Mouse (Mus musculus) neural tube, embryonic 12.5 days (tissue): ENCODE measurements around the gene Pcsk6. TPM values are rescaled to one million over a fixed set of nuclear protein-coding genes. Genes with fewer than 3 reads are reported as not detected.

Experiments
- ATAC-seq: fragments of 200-750 bp; cut with Nextera tagmentation; 2 replicates; pipeline ENCODE4 v1.8.0; 2017; ENCODE audit warnings: low read depth, mild to moderate bottlenecking, moderate TSS enrichment, moderate library complexity; ENCODE audit not compliant: low FRiP score
- H3K27ac ChIP-seq: fragments of 300-500 bp; sonication (generic); 2 replicates; pipeline ENCODE4 v1.5.1; 2016
- H3K27me3 ChIP-seq: fragments of 300-500 bp; sonication (generic); replicated peaks from 2 replicates; pipeline ENCODE4 v1.6.1; 2016; ENCODE audit warnings: mild to moderate bottlenecking
- H3K36me3 ChIP-seq: fragments of 300-500 bp; sonication (generic); 2 replicates; pipeline ENCODE4 v1.6.1; 2016; ENCODE audit warnings: mild to moderate bottlenecking
- H3K4me1 ChIP-seq: fragments of 300-500 bp; sonication (generic); 2 replicates; pipeline ENCODE4 v1.6.1; 2016
- H3K4me2 ChIP-seq: fragments of 300-500 bp; sonication (generic); replicated peaks from 2 replicates; pipeline ENCODE4 v1.6.1; 2016; ENCODE audit warnings: mild to moderate bottlenecking
- H3K4me3 ChIP-seq: fragments of 300-500 bp; sonication (generic); 2 replicates; pipeline ENCODE4 v1.5.1; 2016
- H3K9ac ChIP-seq: fragments of 300-500 bp; sonication (generic); 2 replicates; pipeline ENCODE4 v1.6.1; 2016; ENCODE audit warnings: mild to moderate bottlenecking
- H3K9me3 ChIP-seq: fragments of 300-500 bp; sonication (generic); 2 replicates; pipeline ENCODE4 v1.6.1; 2016; ENCODE audit warnings: mild to moderate bottlenecking
- WGBS: fragments of 180-500 bp; shearing (Covaris S2); methylation state at CpG from one replicate; pipeline ENCODE4 v1.1.7; 2016; 5-methylcytosine and 5-hydroxymethylcytosine counted together
- polyA plus RNA-seq: library from polyadenylated mRNA; unstranded; fragments of >200 nt; fragmentation: Nextera tagmentation; extraction: Ambion mirVana; gene quantifications from 2 replicates; pipeline ENCODE4 v1.2.1, GENCODE M21; 2016

Gene Pcsk6
- polyA plus RNA-seq, 1 experiment from 2014 or later: 1.5 TPM

DNA sequence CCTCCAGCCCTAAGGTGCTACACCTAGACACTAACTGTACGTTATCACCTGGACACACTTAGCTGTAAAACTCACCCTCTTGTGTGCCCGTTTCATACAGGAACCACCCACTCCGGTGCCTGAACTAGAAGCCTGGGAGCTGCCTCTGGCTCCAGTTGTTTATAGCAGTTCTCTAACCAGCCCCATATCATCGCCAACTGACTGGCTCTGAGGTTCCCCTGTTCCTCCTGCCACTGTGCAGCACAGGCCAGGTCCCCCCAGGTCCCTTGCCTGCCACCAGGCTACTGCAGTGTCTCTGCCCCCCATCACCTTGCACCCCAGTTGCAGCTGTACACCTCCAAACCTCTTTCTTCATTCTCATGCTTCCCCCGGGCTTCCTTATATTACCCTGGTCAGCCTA is 8.7 kb downstream of the Pcsk6 start:
- no peaks in the 10 kb centered on the region for H3K36me3 ChIP-seq
- no peak overlapping the region for H3K4me3 ChIP-seq
- no peaks in the 10 kb centered on the region for H3K9me3 ChIP-seq
- WGBS: 91% methylated on average over 5 of the region's 5 CpGs
- H3K9ac ChIP-seq: no peak overlapping the region
- peak; percentile 8; the same call in 1 of the 2 replicates for ATAC-seq
- no peak overlapping the region for H3K4me2 ChIP-seq
- H3K27me3 ChIP-seq: 0 out of 2 replicates have a peak, but pooled peaks cover 1% of the 10 kb centered on the region
- peaks cover 18% of the 10 kb centered on the region for H3K4me1 ChIP-seq
- no peak overlapping the region for H3K27ac ChIP-seq

DNA sequence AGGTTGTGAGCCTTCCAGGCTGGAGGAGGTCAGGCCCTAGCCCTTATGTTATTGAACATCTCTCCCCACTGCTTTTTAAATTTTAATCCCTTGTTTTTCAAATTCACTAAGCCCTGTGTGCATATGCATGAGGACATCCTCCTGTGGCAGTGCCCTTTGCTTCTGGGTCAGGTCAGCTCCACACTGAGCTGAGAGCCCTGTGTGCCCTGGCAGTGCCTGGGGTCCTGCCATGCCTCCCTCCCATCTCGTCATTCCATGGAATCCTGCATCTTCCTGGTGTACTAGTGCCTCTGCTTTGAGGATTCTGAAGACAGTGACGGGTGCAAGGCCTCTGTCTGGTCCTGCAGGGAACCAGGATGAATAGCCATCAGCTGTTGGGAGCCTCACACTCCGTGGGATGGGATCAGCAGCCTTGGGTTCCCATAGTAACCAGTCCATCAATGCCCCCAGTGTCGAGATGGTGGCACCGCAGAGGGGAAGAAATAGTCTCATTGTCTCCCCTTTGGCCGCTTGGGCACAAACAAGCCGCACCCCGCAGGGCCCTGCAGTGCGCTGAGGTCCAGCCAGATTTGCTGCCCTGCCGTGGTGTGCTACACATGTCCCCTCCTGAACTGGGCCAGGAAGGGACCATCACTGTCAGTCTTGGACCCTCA is 9.5 kb downstream of the Pcsk6 start:
- Histone ChIP-seq H3K9me3 (no peaks in the 10 kb centered on the region), H3K9ac (no peak overlapping the region), H3K4me3 (no peak overlapping the region), H3K4me1 (peaks cover 18% of the 10 kb centered on the region), H3K4me2 (no peak overlapping the region; the same call in 1 of the 2 replicates), H3K27me3 (no peaks in the 10 kb centered on the region), H3K36me3 (no peaks in the 10 kb centered on the region), H3K27ac (no peak overlapping the region)
- WGBS: 22% methylated on average over 10 of the region's 10 CpGs
- peak; percentile 89 for ATAC-seq

DNA sequence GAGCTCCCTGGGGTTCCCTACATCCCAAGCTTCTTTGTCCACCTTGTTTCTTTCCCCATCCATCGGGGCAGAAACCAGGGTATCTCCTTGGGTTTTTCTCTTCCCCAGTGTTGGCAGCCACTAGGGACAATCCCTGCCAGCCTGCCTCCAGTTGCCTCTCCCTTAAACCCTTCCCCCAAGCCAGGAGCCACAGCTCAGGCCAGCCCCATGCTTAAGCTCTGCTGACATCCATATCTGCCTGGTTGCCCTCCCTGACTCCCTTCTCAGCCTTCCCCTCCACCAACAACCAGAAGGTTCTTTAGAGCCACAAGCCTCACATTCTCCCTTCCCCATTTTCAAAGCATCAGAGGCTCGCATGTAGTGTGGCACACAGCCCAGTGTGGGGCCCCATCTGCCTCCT is 10.3 kb downstream of the Pcsk6 start:
- no peak overlapping the region for H3K9ac ChIP-seq
- no peaks in the 10 kb centered on the region for H3K36me3 ChIP-seq
- no peak for ATAC-seq
- H3K4me3 ChIP-seq: no peak overlapping the region
- no peaks in the 10 kb centered on the region for H3K27me3 ChIP-seq
- no peak overlapping the region for H3K27ac ChIP-seq
- WGBS: 79% methylated on average over 2 of the region's 2 CpGs
- H3K4me1 ChIP-seq: peaks cover 18% of the 10 kb centered on the region
- H3K4me2 ChIP-seq: no peak overlapping the region
- no peaks in the 10 kb centered on the region for H3K9me3 ChIP-seq

DNA sequence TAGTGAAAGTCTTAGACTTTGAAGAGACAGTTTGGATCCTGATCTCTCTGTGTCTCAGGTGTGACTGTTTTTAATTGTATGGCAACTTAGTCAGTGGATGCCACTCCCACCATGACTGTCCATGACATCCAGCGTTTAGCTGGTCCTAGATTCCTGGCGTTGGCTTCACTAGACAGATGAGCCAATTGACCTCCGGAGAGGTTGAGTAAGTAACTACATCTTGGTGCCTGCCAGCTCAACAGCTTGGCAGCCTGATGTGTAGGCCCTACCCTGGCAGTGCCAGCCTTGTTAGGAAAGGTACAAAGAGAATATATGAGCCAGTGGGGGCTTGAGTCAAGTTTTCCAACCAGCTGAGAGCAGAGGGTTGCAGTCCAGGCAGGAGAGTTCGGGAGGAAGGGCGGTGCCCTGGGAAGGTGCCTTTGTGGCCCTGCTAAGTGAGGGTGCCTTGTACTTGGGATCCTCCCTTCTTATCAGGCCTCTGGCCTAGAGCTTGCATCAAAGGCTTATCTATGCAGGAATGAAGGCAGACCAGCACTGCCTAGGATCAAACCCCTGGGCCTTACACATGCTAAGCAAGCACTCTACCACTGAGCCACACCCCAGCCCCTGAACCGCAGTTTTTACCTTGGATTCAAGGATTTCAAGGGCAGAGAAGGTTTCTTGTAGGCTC is 11.8 kb downstream of the Pcsk6 start:
- Histone ChIP-seq H3K36me3 (no peaks in the 10 kb centered on the region), H3K9ac (no peak overlapping the region), H3K4me3 (no peak overlapping the region), H3K4me2 (no peak overlapping the region), H3K4me1 (peaks cover 18% of the 10 kb centered on the region), H3K27ac (no peak overlapping the region), H3K9me3 (no peaks in the 10 kb centered on the region), H3K27me3 (no peaks in the 10 kb centered on the region)
- no peak for ATAC-seq
- WGBS: 90% methylated on average over 6 of the region's 6 CpGs

DNA sequence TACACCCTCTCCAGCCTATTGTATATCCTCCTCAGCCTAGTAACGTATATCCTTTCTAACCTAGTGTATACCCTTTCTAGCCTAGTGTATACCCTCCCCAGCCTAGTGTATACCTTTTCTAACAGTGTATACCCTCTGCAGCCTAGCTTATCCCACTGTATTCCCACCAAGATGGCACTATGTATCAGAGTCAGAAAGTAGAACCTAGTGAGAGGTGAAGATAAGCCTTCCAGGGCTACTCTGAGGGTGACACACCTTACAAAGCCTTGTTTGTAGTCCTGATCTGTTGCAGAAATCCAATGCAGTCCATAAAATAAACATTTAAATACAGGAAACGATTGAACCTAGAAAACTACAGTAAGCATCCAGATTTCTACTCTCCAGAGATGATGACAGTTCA is 12.4 kb downstream of the Pcsk6 start:
- H3K4me1 ChIP-seq: peaks cover 18% of the 10 kb centered on the region
- H3K4me2 ChIP-seq: no peak overlapping the region
- no peak overlapping the region for H3K9ac ChIP-seq
- WGBS: 91% methylated on average over 2 of the region's 2 CpGs
- no peak overlapping the region for H3K27ac ChIP-seq
- H3K4me3 ChIP-seq: no peak overlapping the region
- ATAC-seq: no peak
- H3K27me3 ChIP-seq: no peaks in the 10 kb centered on the region
- H3K9me3 ChIP-seq: no peaks in the 10 kb centered on the region
- H3K36me3 ChIP-seq: no peaks in the 10 kb centered on the region

DNA sequence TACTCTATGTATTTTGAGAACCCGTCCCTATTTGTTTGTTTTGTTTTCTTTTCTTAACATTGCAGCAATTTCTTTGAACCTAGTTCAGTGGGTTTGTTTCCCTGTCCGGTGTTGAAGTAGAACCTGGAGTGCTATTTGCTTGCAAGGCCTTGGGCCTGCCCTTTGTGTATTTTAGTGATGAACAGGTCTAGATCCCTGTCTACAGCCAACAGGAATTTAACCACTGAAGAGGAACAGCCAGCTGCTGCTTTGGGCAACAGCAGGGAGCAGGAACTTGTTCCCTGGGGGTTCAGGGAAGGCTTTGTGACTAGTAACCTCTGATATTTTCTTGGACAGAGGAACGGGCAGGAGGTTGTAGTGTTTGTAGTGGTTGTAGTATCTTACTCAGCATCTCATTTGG is 15.1 kb downstream of the Pcsk6 start:
- no peak overlapping the region for H3K4me3 ChIP-seq
- 77% methylated on average over 3 of the region's 3 CpGs for WGBS
- no peak for ATAC-seq

DNA sequence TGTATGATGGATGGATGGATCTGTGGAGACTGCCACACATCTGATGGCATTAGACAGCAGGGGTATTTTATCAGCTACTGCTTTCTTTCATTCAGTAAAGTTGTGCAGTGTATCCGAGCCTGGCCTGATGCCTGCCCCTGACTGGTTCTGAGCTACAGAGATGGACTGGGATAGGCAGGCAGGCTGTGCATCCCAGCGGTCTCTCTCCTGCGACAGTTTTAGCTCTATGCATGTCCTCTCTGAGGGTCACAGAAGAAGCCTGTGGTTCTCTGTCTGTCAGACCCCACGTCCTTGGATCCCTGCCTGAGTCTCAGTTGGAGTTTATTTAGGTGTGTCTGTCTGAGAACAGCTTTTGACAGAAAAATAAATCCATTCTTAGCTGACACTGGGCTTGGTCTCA is 16.7 kb downstream of the Pcsk6 start:
- no peak overlapping the region for H3K4me2 ChIP-seq
- no peaks in the 10 kb centered on the region for H3K9me3 ChIP-seq
- H3K27ac ChIP-seq: no peak overlapping the region
- H3K36me3 ChIP-seq: no peaks in the 10 kb centered on the region
- H3K4me3 ChIP-seq: no peak overlapping the region
- H3K4me1 ChIP-seq: peaks cover 4% of the 10 kb centered on the region; the same call in 1 of the 2 replicates
- no peak overlapping the region for H3K9ac ChIP-seq
- ATAC-seq: no peak
- H3K27me3 ChIP-seq: no peaks in the 10 kb centered on the region
- WGBS: 74% methylated on average over 4 of the region's 4 CpGs

More for the DNA sequence above, 15.1 kb downstream of the Pcsk6 start:
- Histone ChIP-seq H3K27ac (no peak overlapping the region), H3K4me1 (peaks cover 8% of the 10 kb centered on the region; the same call in 1 of the 2 replicates), H3K36me3 (no peaks in the 10 kb centered on the region), H3K4me2 (no peak overlapping the region), H3K27me3 (no peaks in the 10 kb centered on the region), H3K9ac (no peak overlapping the region), H3K9me3 (no peaks in the 10 kb centered on the region)

DNA sequence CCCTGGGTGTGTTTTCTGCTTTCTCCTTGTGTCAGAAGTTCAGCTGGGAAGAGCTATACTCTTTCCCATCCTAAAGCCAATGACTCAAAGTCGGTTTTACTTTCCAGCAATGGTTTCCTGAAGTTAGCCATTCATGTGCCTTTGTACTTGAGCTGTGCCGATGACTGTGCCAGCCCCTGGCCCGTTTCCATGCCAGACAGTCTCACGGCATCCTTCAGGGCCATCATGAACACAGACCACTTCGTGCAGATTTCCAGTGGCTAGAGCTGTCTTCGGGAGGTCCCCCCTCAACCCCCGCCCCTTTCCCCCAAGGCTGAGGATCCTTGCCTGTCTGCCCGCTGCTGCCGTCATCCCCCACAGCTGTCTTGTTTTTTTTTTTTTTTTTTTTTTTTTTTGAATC is 17.8 kb downstream of the Pcsk6 start:
- ATAC-seq: no peak
- Histone ChIP-seq H3K9ac (no peak overlapping the region), H3K27me3 (no peaks in the 10 kb centered on the region), H3K4me2 (no peak overlapping the region), H3K9me3 (no peaks in the 10 kb centered on the region), H3K4me3 (no peak overlapping the region), H3K4me1 (peaks cover 4% of the 10 kb centered on the region; the same call in 1 of the 2 replicates), H3K27ac (no peak overlapping the region), H3K36me3 (no peaks in the 10 kb centered on the region)
- WGBS: 68% methylated on average over 9 of the region's 9 CpGs

DNA sequence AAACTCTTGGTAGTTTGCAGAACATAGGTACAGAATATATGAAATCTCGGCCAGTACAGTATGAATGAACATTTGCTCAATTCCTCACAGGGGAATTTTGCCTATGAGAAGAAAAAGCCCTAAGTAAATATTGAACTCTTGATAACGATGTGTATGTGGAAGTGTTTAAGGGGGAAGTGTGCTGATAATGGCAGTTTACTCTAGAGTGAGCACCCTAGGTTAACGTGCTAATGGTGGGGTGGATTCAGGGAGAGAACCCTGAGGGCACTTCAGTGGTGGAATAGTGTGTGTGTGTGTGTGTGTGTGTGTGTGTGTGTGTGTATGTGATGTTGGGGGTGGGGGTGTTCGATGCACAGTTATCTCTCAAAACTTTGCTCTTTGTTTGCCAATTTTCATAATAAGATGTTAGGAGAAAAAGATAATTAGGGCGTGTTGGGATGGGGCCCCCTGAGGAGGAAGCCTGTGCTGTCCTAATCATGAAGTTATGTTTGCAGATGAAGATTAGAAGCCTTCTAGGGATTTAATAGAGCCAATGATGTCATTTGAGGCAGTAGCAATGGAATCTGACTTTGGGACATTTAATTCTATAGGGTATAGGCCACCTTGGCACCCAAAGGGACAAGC is 19.2 kb downstream of the Pcsk6 start:
- WGBS: 88% methylated on average over 5 of the region's 5 CpGs
- H3K4me2 ChIP-seq: peak overlapping the region; percentile 41; the same call in 1 of the 2 replicates
- no peak for ATAC-seq

DNA sequence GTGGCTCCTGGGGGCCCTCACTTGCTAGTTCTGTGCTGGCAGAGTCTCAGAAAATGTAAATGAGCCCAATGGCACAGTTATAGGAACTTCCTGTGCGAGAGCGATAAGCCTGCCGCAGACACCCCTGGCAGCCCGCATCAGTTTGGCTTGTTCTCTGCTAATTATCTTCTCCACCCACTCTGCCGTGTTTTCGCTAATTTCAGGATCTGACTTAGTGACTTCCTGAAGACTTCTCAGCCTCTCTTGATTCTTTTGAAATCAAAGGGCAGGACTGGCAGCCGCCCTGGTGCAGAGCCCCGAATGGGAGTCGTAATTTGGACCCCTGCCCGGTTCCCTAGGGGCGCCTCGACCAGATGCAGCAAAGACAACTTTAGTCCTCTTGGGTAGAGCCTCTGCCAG is 19.8 kb downstream of the Pcsk6 start:
- ATAC-seq: no peak
- no peaks in the 10 kb centered on the region for H3K27me3 ChIP-seq
- no peaks in the 10 kb centered on the region for H3K36me3 ChIP-seq
- H3K27ac ChIP-seq: no peak overlapping the region
- no peak overlapping the region for H3K4me3 ChIP-seq
- peaks cover 4% of the 10 kb centered on the region; the same call in 1 of the 2 replicates for H3K4me1 ChIP-seq
- peak overlapping the region; percentile 41 for H3K4me2 ChIP-seq
- H3K9me3 ChIP-seq: no peaks in the 10 kb centered on the region
- no peak overlapping the region for H3K9ac ChIP-seq
- 34% methylated on average over 12 of the region's 12 CpGs for WGBS

More for the DNA sequence above, 19.2 kb downstream of the Pcsk6 start:
- H3K27ac ChIP-seq: no peak overlapping the region
- H3K36me3 ChIP-seq: no peaks in the 10 kb centered on the region
- no peaks in the 10 kb centered on the region for H3K9me3 ChIP-seq
- no peak overlapping the region for H3K9ac ChIP-seq
- no peaks in the 10 kb centered on the region for H3K27me3 ChIP-seq
- no peak overlapping the region for H3K4me3 ChIP-seq
- peaks cover 4% of the 10 kb centered on the region; the same call in 1 of the 2 replicates for H3K4me1 ChIP-seq

DNA sequence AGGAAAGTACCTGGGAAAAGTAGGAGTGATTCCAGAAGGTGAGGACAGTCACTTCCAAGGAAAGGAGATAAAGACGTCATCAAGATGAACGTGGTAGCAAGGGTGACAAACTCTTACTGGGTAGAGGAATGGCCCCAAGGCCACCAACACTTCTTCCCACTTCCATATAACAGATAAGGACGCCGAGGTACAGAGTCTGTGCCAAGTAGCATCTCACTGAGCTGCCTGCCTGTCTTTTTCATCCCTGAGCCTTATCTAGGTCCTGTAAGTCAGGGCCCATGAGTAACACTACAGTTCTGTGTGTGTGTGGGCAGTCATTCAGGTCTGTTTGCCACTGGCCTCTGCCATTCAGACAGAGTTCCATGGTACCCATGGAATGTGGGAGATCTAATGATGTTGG is 23.4 kb downstream of the Pcsk6 start:
- 91% methylated on average over 4 of the region's 4 CpGs for WGBS
- no peak overlapping the region for H3K4me3 ChIP-seq
- no peaks in the 10 kb centered on the region for H3K9me3 ChIP-seq
- no peak overlapping the region for H3K27ac ChIP-seq
- H3K9ac ChIP-seq: no peak overlapping the region
- no peaks in the 10 kb centered on the region for H3K36me3 ChIP-seq
- H3K27me3 ChIP-seq: no peaks in the 10 kb centered on the region
- H3K4me2 ChIP-seq: no peak overlapping the region
- ATAC-seq: no peak
- H3K4me1 ChIP-seq: peaks cover 4% of the 10 kb centered on the region; the same call in 1 of the 2 replicates

DNA sequence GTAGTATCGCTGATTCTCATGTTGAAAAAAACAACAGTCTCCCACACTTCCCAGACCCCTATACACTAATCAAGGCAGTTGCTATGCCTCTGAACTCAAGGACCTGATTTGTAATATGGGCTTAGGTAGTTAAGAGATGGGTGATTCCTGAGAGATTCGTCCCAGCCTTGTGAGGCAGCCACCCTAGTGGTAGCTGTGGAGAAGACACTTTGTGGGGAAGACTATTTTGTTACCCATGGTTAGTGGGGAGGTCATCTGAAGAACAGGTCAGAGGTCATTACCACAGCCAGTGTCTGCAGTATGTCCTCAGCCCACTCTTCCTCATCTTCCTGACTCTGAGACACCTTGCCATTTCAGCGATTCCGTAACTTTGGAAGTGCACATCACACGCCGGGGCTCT is 24.3 kb downstream of the Pcsk6 start:
- Histone ChIP-seq H3K27me3 (no peaks in the 10 kb centered on the region), H3K4me3 (no peak overlapping the region), H3K36me3 (no peaks in the 10 kb centered on the region), H3K4me1 (peaks cover 4% of the 10 kb centered on the region; the same call in 1 of the 2 replicates), H3K4me2 (no peak overlapping the region), H3K27ac (no peak overlapping the region), H3K9me3 (no peaks in the 10 kb centered on the region), H3K9ac (no peak overlapping the region)
- ATAC-seq: no peak
- 94% methylated on average over 6 of the region's 6 CpGs for WGBS
